Mouse (Mus musculus) limb, embryonic 13.5 days (tissue): ENCODE results near the gene Samd14. TPM values are rescaled to one million over a fixed set of nuclear protein-coding genes. Genes with fewer than 3 reads are reported as not detected.
"Not testable (repeated sequence)": the region's sequence is repeated elsewhere in the genome, so short reads cannot be mapped to it uniquely, and the experiment has no call there.

Experiments used
- ATAC-seq: fragments of 200-750 bp; cut with Nextera tagmentation; 2 replicates; pipeline ENCODE4 v1.8.0; 2017; ENCODE audit warnings: low read depth, moderate number of reproducible peaks, moderate TSS enrichment; ENCODE audit not compliant: low FRiP score
- H3K27ac ChIP-seq: fragments of 300-500 bp; sonication (generic); 2 replicates; pipeline ENCODE4 v1.5.1; 2015; ENCODE audit warnings: inconsistent platforms, mild to moderate bottlenecking, moderate library complexity
- H3K27me3 ChIP-seq: fragments of 300-500 bp; sonication (generic); 2 replicates; pipeline ENCODE4 v1.6.1; 2015; ENCODE audit warnings: mild to moderate bottlenecking, inconsistent platforms
- H3K36me3 ChIP-seq: fragments of 300-500 bp; sonication (generic); 2 replicates; pipeline ENCODE4 v1.6.1; 2015; ENCODE audit warnings: inconsistent platforms, mild to moderate bottlenecking, moderate library complexity
- H3K4me1 ChIP-seq: fragments of 300-500 bp; sonication (generic); 2 replicates; pipeline ENCODE4 v1.6.1; 2015; ENCODE audit warnings: inconsistent platforms
- H3K4me2 ChIP-seq: fragments of 300-500 bp; sonication (generic); replicated peaks from 2 replicates; pipeline ENCODE4 v1.6.1; 2015; ENCODE audit warnings: inconsistent platforms, mild to moderate bottlenecking, moderate library complexity
- H3K4me3 ChIP-seq: fragments of 300-500 bp; sonication (generic); 2 replicates; pipeline ENCODE4 v1.5.1; 2015; ENCODE audit warnings: moderate library complexity, mild to moderate bottlenecking, inconsistent platforms
- H3K9ac ChIP-seq: fragments of 300-500 bp; sonication (generic); 2 replicates; pipeline ENCODE4 v1.6.1; 2015; ENCODE audit warnings: mild to moderate bottlenecking, inconsistent platforms
- H3K9me3 ChIP-seq: fragments of 300-500 bp; sonication (generic); 2 replicates; pipeline ENCODE4 v1.6.1; 2016; ENCODE audit warnings: inconsistent platforms
- WGBS: fragments of 180-500 bp; shearing (Covaris S2); methylation state at CpG from one replicate; pipeline ENCODE4 v1.1.7; 2015; 5-methylcytosine and 5-hydroxymethylcytosine counted together
- polyA plus RNA-seq: library from polyadenylated mRNA; unstranded; fragments of >200 nt; fragmentation: Nextera tagmentation; extraction: Ambion mirVana; gene quantifications from 2 replicates; pipeline ENCODE4 v1.2.1, GENCODE M21; 2015

The Samd14 gene
- polyA plus RNA-seq, 1 experiment from 2014 or later = 37.7 TPM

- peak overlapping the region; percentile 97 for H3K27ac ChIP-seq
- H3K27me3 ChIP-seq = no peaks in the 10 kb centered on the region
- H3K9me3 ChIP-seq = no peaks in the 10 kb centered on the region
- H3K9ac ChIP-seq = peak overlapping the region; percentile 94
- peak overlapping the region; percentile 85 for H3K4me2 ChIP-seq
- peak overlapping the region; percentile 75 for H3K4me3 ChIP-seq
- WGBS = 38% methylated on average over 15 of the region's 15 CpGs
- peak; percentile 42; the same call in 1 of the 2 replicates for ATAC-seq
- H3K4me1 ChIP-seq = peaks cover 52% of the 10 kb centered on the region
- peaks cover 28% of the 10 kb centered on the region for H3K36me3 ChIP-seq
These were observed 734 bp upstream of the Samd14 start for GRCm38 (mm10) chr11:95008661-95009628.

- Histone ChIP-seq H3K9ac (peak overlapping the region; percentile 94), H3K4me3 (peak overlapping the region; percentile 75), H3K27ac (peak overlapping the region; percentile 97), H3K36me3 (peaks cover 28% of the 10 kb centered on the region), H3K27me3 (no peaks in the 10 kb centered on the region), H3K4me2 (peak overlapping the region; percentile 85), H3K9me3 (no peaks in the 10 kb centered on the region), H3K4me1 (peaks cover 53% of the 10 kb centered on the region)
- peak; percentile 32; the same call in 1 of the 2 replicates for ATAC-seq
- 1% methylated on average over 37 of the region's 40 CpGs for WGBS
These were observed 561 bp downstream of the Samd14 start for GRCm38 (mm10) chr11:95010141-95010739.

GRCm38 (mm10) chr11:95010841-95011403 lies 1.2 kb downstream of the Samd14 start:
- peak overlapping the region; percentile 75 for H3K4me3 ChIP-seq

GRCm38 (mm10) chr11:95011416-95011815 lies 1.7 kb downstream of the Samd14 start:
- H3K27me3 ChIP-seq = no peaks in the 10 kb centered on the region
- H3K4me1 ChIP-seq = peaks cover 46% of the 10 kb centered on the region
- no peak overlapping the region; the same call in 1 of the 2 replicates for H3K27ac ChIP-seq
- WGBS = 40% methylated on average over 1 of the region's 1 CpGs
- H3K9me3 ChIP-seq = no peaks in the 10 kb centered on the region
- peak overlapping the region; percentile 94 for H3K9ac ChIP-seq
- peak overlapping the region; percentile 75 for H3K4me3 ChIP-seq
- ATAC-seq = no peak
- peak overlapping the region; percentile 85 for H3K4me2 ChIP-seq
- H3K36me3 ChIP-seq = peaks cover 33% of the 10 kb centered on the region

More at GRCm38 (mm10) chr11:95010841-95011403, 1.2 kb downstream of the Samd14 start:
- H3K27me3 ChIP-seq, H3K9me3 ChIP-seq, ATAC-seq, H3K27ac ChIP-seq: not testable (repeated sequence)
- peaks cover 28% of the 10 kb centered on the region for H3K36me3 ChIP-seq
- peak overlapping the region; percentile 85 for H3K4me2 ChIP-seq
- WGBS = 12% methylated on average over 4 of the region's 4 CpGs
- H3K9ac ChIP-seq = peak overlapping the region; percentile 94
- H3K4me1 ChIP-seq = peaks cover 51% of the 10 kb centered on the region

GRCm38 (mm10) chr11:95012075-95012474 lies 2.4 kb downstream of the Samd14 start:
- Histone ChIP-seq H3K9me3 (no peaks in the 10 kb centered on the region), H3K9ac (peak overlapping the region; percentile 94), H3K27ac (no peak overlapping the region), H3K4me1 (peaks cover 42% of the 10 kb centered on the region), H3K36me3 (peaks cover 40% of the 10 kb centered on the region), H3K4me3 (peak overlapping the region; percentile 75), H3K27me3 (no peaks in the 10 kb centered on the region), H3K4me2 (peak overlapping the region; percentile 85)
- no peak for ATAC-seq
- 57% methylated on average over 3 of the region's 3 CpGs for WGBS

GRCm38 (mm10) chr11:95012487-95012886 lies 2.8 kb downstream of the Samd14 start:
- peak overlapping the region; percentile 75 for H3K4me3 ChIP-seq
- H3K4me1 ChIP-seq = peaks cover 38% of the 10 kb centered on the region
- H3K9me3 ChIP-seq = no peaks in the 10 kb centered on the region
- H3K4me2 ChIP-seq = peak overlapping the region; percentile 85
- H3K9ac ChIP-seq = peak overlapping the region; percentile 94
- WGBS = 31% methylated on average over 3 of the region's 3 CpGs
- no peak overlapping the region for H3K27ac ChIP-seq
- no peaks in the 10 kb centered on the region for H3K27me3 ChIP-seq
- H3K36me3 ChIP-seq = peaks cover 44% of the 10 kb centered on the region
- ATAC-seq = no peak

- Histone ChIP-seq H3K4me1 (peaks cover 25% of the 10 kb centered on the region), H3K9ac (no peak overlapping the region), H3K27me3 (no peaks in the 10 kb centered on the region; the same call in 1 of the 2 replicates), H3K4me2 (no peak overlapping the region), H3K36me3 (peaks cover 69% of the 10 kb centered on the region), H3K27ac (no peak overlapping the region), H3K4me3 (no peak overlapping the region), H3K9me3 (no peaks in the 10 kb centered on the region)
- ATAC-seq = no peak
- WGBS = 77% methylated on average over 3 of the region's 3 CpGs
These were observed 5.8 kb downstream of the Samd14 start for GRCm38 (mm10) chr11:95015484-95015883.

GRCm38 (mm10) chr11:95022237-95022992 lies 12.7 kb downstream of the Samd14 start:
- WGBS = 82% methylated on average over 10 of the region's 10 CpGs
- no peak for ATAC-seq
- Histone ChIP-seq H3K9ac (no peak overlapping the region), H3K9me3 (no peaks in the 10 kb centered on the region; the same call in 1 of the 2 replicates), H3K27ac (no peak overlapping the region), H3K4me2 (no peak overlapping the region), H3K4me1 (no peaks in the 10 kb centered on the region), H3K4me3 (no peak overlapping the region), H3K36me3 (peaks cover 93% of the 10 kb centered on the region), H3K27me3 (no peaks in the 10 kb centered on the region; the same call in 1 of the 2 replicates)

- ATAC-seq = no peak
- no peak overlapping the region; the same call in 1 of the 2 replicates for H3K27ac ChIP-seq
- H3K4me3 ChIP-seq = no peak overlapping the region
- WGBS = 94% methylated on average over 9 of the region's 9 CpGs
- peaks cover 91% of the 10 kb centered on the region for H3K36me3 ChIP-seq
- no peak overlapping the region for H3K4me2 ChIP-seq
- H3K9ac ChIP-seq = no peak overlapping the region
- H3K9me3 ChIP-seq = no peaks in the 10 kb centered on the region; the same call in 1 of the 2 replicates
- H3K27me3 ChIP-seq = no peaks in the 10 kb centered on the region; the same call in 1 of the 2 replicates
- H3K4me1 ChIP-seq = peaks cover 6% of the 10 kb centered on the region; the same call in 1 of the 2 replicates
These were observed 13.8 kb downstream of the Samd14 start for GRCm38 (mm10) chr11:95023481-95023880.

- Histone ChIP-seq H3K27ac (no peak overlapping the region), H3K4me3 (no peak overlapping the region), H3K27me3 (no peaks in the 10 kb centered on the region), H3K9ac (no peak overlapping the region), H3K9me3 (no peaks in the 10 kb centered on the region; the same call in 1 of the 2 replicates), H3K36me3 (peaks cover 89% of the 10 kb centered on the region), H3K4me1 (peaks cover 6% of the 10 kb centered on the region; the same call in 1 of the 2 replicates), H3K4me2 (no peak overlapping the region)
- ATAC-seq = no peak
- WGBS = 70% methylated on average over 29 of the region's 29 CpGs
These were observed 14.9 kb downstream of the Samd14 start for GRCm38 (mm10) chr11:95024439-95025184.
